Mouse (Mus musculus) CD4-positive helper T cell, adult 2 months (primary cell): Measurements from ENCODE around the gene Rassf3.
A peak's percentile ranks its signal among the peaks of the same experiment; 100 is the strongest.

Source experiments
- DNase-seq: peaks from one replicate; pipeline ENCODE4 v3.0.0-alpha.2; 2012; ENCODE audit warnings: low read depth, missing footprints, low spot score

The Rassf3 gene

GRCm38 (mm10) chr10:121368783-121369465 is 107.2 kb downstream of the Rassf3 start:
- no peak for DNase-seq

DNA sequence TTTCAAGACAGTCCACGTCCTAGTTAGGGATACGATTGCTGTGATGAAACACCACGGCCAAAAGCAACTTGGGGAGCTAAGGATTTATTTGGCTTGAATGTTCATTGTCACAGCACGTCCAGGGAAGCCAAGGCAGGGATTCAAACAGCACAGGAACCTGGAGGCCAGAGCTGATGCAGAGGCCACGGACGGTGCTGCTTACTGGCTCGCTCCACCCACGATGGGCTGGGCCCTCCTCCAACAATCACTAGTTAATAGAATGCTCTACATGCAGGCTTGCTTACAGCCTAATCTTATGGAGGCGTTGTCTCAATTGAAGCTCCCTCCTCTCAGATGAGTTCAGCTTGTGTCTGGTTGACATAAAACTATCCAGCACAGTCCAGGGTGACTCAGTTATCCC is 108.4 kb downstream of the Rassf3 start:
- no peak for DNase-seq

GRCm38 (mm10) chr10:121367271-121367670 is 108.9 kb downstream of the Rassf3 start:
- no peak for DNase-seq

GRCm38 (mm10) chr10:121365781-121366272 is 110.3 kb downstream of the Rassf3 start:
- peak; percentile 21 for DNase-seq

DNA sequence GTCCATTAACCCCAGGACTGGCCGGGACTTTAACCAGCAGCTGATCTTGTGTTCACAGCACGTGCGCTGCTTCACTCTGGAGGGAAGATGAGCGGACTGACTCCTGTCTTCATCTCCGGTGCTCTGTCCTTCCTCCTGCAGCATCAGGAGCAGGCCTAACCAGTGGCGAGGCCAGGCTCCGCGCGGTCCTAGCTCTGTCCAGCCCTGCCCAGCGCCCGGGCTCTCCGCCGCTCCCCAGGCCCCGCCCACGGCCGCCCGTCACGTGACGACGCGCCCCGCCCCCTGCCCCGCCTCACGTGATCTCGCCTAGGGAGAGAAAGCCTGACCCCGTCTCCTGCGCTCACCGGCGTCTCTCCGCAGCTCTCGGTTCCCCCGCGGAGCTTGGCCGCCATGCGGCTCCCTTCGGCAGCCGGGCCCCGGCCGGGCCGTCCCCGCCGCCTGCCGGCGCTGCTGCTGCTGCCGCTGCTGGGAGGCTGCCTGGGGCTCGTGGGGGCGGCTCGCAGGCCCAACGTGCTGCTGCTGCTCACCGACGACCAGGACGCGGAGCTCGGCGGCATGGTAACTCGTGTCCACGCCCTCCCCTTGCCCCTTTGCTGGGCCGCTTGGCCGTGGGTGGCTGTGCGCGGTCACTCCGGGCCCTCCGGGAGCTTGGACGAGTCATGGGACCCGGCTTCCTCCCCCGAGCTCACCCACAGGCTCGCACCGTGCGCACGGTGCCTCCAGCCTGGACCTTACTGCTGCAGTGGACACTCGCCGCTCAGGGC is 111.2 kb downstream of the Rassf3 start, which contains the start of gene Gns:
Gene Gns (plus strand): TSS at position 290 of the 764 bp plus-strand sequence.
- peak; percentile 86 for DNase-seq

GRCm38 (mm10) chr10:121364306-121364705 is 111.8 kb downstream of the Rassf3 start:
- DNase-seq: no peak

GRCm38 (mm10) chr10:121363201-121363600 is 112.9 kb downstream of the Rassf3 start:
- no peak for DNase-seq

GRCm38 (mm10) chr10:121360358-121360757 is 115.8 kb downstream of the Rassf3 start:
- DNase-seq: no peak
